Mouse (Mus musculus) neural tube, embryonic 13.5 days (tissue): ENCODE measurements around the gene Apba3. TPM values are rescaled to one million over a fixed set of nuclear protein-coding genes. Genes with fewer than 3 reads are reported as not detected.
A peak's percentile ranks its signal among the peaks of the same experiment; 100 is the strongest.

Experiments used
- ATAC-seq: fragments of 200-750 bp; cut with Nextera tagmentation; 2 replicates; pipeline ENCODE4 v1.8.0; 2017; ENCODE audit warnings: low read depth, mild to moderate bottlenecking, moderate TSS enrichment, moderate library complexity
- H3K27ac ChIP-seq: fragments of 300-500 bp; sonication (generic); replicated peaks from 2 replicates; pipeline ENCODE4 v1.5.1; 2015; ENCODE audit warnings: moderate library complexity, mild to moderate bottlenecking, inconsistent platforms
- H3K27me3 ChIP-seq: fragments of 300-500 bp; sonication (generic); 2 replicates; pipeline ENCODE4 v1.6.1; 2015; ENCODE audit warnings: mild to moderate bottlenecking, inconsistent platforms
- H3K36me3 ChIP-seq: fragments of 300-500 bp; sonication (generic); 2 replicates; pipeline ENCODE4 v1.6.1; 2015; ENCODE audit warnings: mild to moderate bottlenecking, inconsistent platforms
- H3K4me1 ChIP-seq: fragments of 300-500 bp; sonication (generic); replicated peaks from 2 replicates; pipeline ENCODE4 v1.6.1; 2015; ENCODE audit warnings: inconsistent platforms
- H3K4me2 ChIP-seq: fragments of 300-500 bp; sonication (generic); 2 replicates; pipeline ENCODE4 v1.6.1; 2015; ENCODE audit warnings: inconsistent platforms, mild to moderate bottlenecking, moderate library complexity
- H3K4me3 ChIP-seq: fragments of 300-500 bp; sonication (generic); 2 replicates; pipeline ENCODE4 v1.5.1; 2015; ENCODE audit warnings: mild to moderate bottlenecking, inconsistent platforms
- H3K9ac ChIP-seq: fragments of 300-500 bp; sonication (generic); 2 replicates; pipeline ENCODE4 v1.6.1; 2015; ENCODE audit warnings: moderate library complexity, mild to moderate bottlenecking, inconsistent platforms
- H3K9me3 ChIP-seq: fragments of 300-500 bp; sonication (generic); 2 replicates; pipeline ENCODE4 v1.6.1; 2016; ENCODE audit warnings: inconsistent platforms
- WGBS: fragments of 180-500 bp; shearing (Covaris S2); methylation state at CpG from one replicate; pipeline ENCODE4 v1.1.7; 2015; 5-methylcytosine and 5-hydroxymethylcytosine counted together
- polyA plus RNA-seq: library from polyadenylated mRNA; unstranded; fragments of >200 nt; fragmentation: Nextera tagmentation; extraction: Ambion mirVana; gene quantifications from 2 replicates; pipeline ENCODE4 v1.2.1, GENCODE M21; 2015

Gene Apba3
- polyA plus RNA-seq, 1 experiment from 2014 or later, result 36.1 TPM

GRCm38 (mm10) chr10:81293334-81294030 lies 26.7 kb downstream of the Apba3 start:
- peak overlapping the region; percentile 90 for H3K27ac ChIP-seq
- no peaks in the 10 kb centered on the region for H3K9me3 ChIP-seq
- peak overlapping the region; percentile 92 for H3K9ac ChIP-seq
- ATAC-seq, result peak; percentile 32
- H3K4me2 ChIP-seq, result peak overlapping the region; percentile 90
- WGBS, result 3% methylated on average over 25 of the region's 25 CpGs
- H3K4me1 ChIP-seq, result peaks cover 47% of the 10 kb centered on the region
- H3K27me3 ChIP-seq, result peaks cover 25% of the 10 kb centered on the region
- 0 out of 2 replicates have a peak, but pooled peaks cover 2% of the 10 kb centered on the region for H3K36me3 ChIP-seq
- H3K4me3 ChIP-seq, result peak overlapping the region; percentile 88

GRCm38 (mm10) chr10:81294442-81294841 lies 27.7 kb downstream of the Apba3 start:
- no peaks in the 10 kb centered on the region for H3K9me3 ChIP-seq
- H3K4me1 ChIP-seq, result peaks cover 49% of the 10 kb centered on the region
- peak overlapping the region; percentile 88 for H3K4me3 ChIP-seq
- no peak overlapping the region for H3K27ac ChIP-seq
- no peak for ATAC-seq
- 43% methylated on average over 8 of the region's 8 CpGs for WGBS
- H3K9ac ChIP-seq, result peak overlapping the region; percentile 92
- peak overlapping the region; percentile 90 for H3K4me2 ChIP-seq
- H3K27me3 ChIP-seq, result peaks cover 24% of the 10 kb centered on the region
- H3K36me3 ChIP-seq, result 0 out of 2 replicates have a peak, but pooled peaks cover 2% of the 10 kb centered on the region

- H3K4me3 ChIP-seq, result no peak overlapping the region
- peak overlapping the region; percentile 92; the same call in 1 of the 2 replicates for H3K9ac ChIP-seq
- H3K4me2 ChIP-seq, result peak overlapping the region; percentile 90
- H3K4me1 ChIP-seq, result peaks cover 50% of the 10 kb centered on the region
- 92% methylated on average over 6 of the region's 6 CpGs for WGBS
- 0 out of 2 replicates have a peak, but pooled peaks cover 2% of the 10 kb centered on the region for H3K36me3 ChIP-seq
- no peak overlapping the region for H3K27ac ChIP-seq
- peaks cover 17% of the 10 kb centered on the region for H3K27me3 ChIP-seq
- ATAC-seq, result no peak
- no peaks in the 10 kb centered on the region for H3K9me3 ChIP-seq
Observed at GRCm38 (mm10) chr10:81295185-81295584, 28.4 kb downstream of the Apba3 start.

- H3K4me1 ChIP-seq, result peaks cover 56% of the 10 kb centered on the region
- no peaks in the 10 kb centered on the region for H3K9me3 ChIP-seq
- ATAC-seq, result no peak
- WGBS, result 79% methylated on average over 6 of the region's 6 CpGs
- 0 out of 2 replicates have a peak, but pooled peaks cover 2% of the 10 kb centered on the region for H3K36me3 ChIP-seq
- H3K27ac ChIP-seq, result 0 out of 2 replicates have a peak overlapping the region, but pooled peaks have one; percentile 56
- H3K4me3 ChIP-seq, result no peak overlapping the region
- H3K4me2 ChIP-seq, result no peak overlapping the region
- H3K27me3 ChIP-seq, result no peaks in the 10 kb centered on the region
- H3K9ac ChIP-seq, result no peak overlapping the region
Observed at GRCm38 (mm10) chr10:81297246-81297645, 30.5 kb downstream of the Apba3 start.

- Histone ChIP-seq H3K27me3 (no peaks in the 10 kb centered on the region), H3K27ac (0 out of 2 replicates have a peak overlapping the region, but pooled peaks have one; percentile 56), H3K9me3 (no peaks in the 10 kb centered on the region), H3K36me3 (0 out of 2 replicates have a peak, but pooled peaks cover 2% of the 10 kb centered on the region), H3K9ac (no peak overlapping the region), H3K4me1 (peaks cover 62% of the 10 kb centered on the region), H3K4me3 (no peak overlapping the region), H3K4me2 (no peak overlapping the region)
- no peak for ATAC-seq
- WGBS, result 69% methylated on average over 10 of the region's 10 CpGs
Observed at GRCm38 (mm10) chr10:81297845-81298244, 31.1 kb downstream of the Apba3 start.

- H3K36me3 ChIP-seq, result 0 out of 2 replicates have a peak, but pooled peaks cover 2% of the 10 kb centered on the region
- H3K27me3 ChIP-seq, result no peaks in the 10 kb centered on the region
- H3K9ac ChIP-seq, result no peak overlapping the region
- no peak for ATAC-seq
- H3K27ac ChIP-seq, result no peak overlapping the region
- H3K4me1 ChIP-seq, result peaks cover 67% of the 10 kb centered on the region
- WGBS, result 96% methylated on average over 17 of the region's 17 CpGs
- no peak overlapping the region for H3K4me2 ChIP-seq
- H3K9me3 ChIP-seq, result no peaks in the 10 kb centered on the region
- H3K4me3 ChIP-seq, result no peak overlapping the region
Observed at GRCm38 (mm10) chr10:81298369-81299100, 31.8 kb downstream of the Apba3 start.

- Histone ChIP-seq H3K9ac (0 out of 2 replicates have a peak overlapping the region, but pooled peaks have one; percentile 41), H3K4me3 (no peak overlapping the region), H3K4me2 (no peak overlapping the region), H3K9me3 (no peaks in the 10 kb centered on the region), H3K27me3 (no peaks in the 10 kb centered on the region), H3K36me3 (0 out of 2 replicates have a peak, but pooled peaks cover 2% of the 10 kb centered on the region), H3K27ac (no peak overlapping the region), H3K4me1 (peaks cover 58% of the 10 kb centered on the region)
- 91% methylated on average over 14 of the region's 14 CpGs for WGBS
- ATAC-seq, result no peak
Observed at GRCm38 (mm10) chr10:81299585-81300351, 33.0 kb downstream of the Apba3 start.

GRCm38 (mm10) chr10:81300352-81300907 lies 33.7 kb downstream of the Apba3 start:
- Histone ChIP-seq H3K4me2 (no peak overlapping the region), H3K27ac (no peak overlapping the region), H3K9me3 (no peaks in the 10 kb centered on the region), H3K4me1 (peaks cover 51% of the 10 kb centered on the region), H3K9ac (0 out of 2 replicates have a peak overlapping the region, but pooled peaks have one; percentile 41), H3K27me3 (no peaks in the 10 kb centered on the region), H3K36me3 (peaks cover 2% of the 10 kb centered on the region; the same call in 1 of the 2 replicates), H3K4me3 (no peak overlapping the region)
- no peak for ATAC-seq
- 87% methylated on average over 9 of the region's 9 CpGs for WGBS

GRCm38 (mm10) chr10:81301321-81301720 lies 34.6 kb downstream of the Apba3 start:
- no peaks in the 10 kb centered on the region for H3K9me3 ChIP-seq
- WGBS, result 84% methylated on average over 9 of the region's 9 CpGs
- H3K36me3 ChIP-seq, result peaks cover 11% of the 10 kb centered on the region
- H3K9ac ChIP-seq, result no peak overlapping the region
- H3K4me2 ChIP-seq, result no peak overlapping the region
- ATAC-seq, result no peak
- no peaks in the 10 kb centered on the region for H3K27me3 ChIP-seq
- H3K4me1 ChIP-seq, result peaks cover 43% of the 10 kb centered on the region
- H3K4me3 ChIP-seq, result no peak overlapping the region
- H3K27ac ChIP-seq, result no peak overlapping the region

- 60% methylated on average over 4 of the region's 4 CpGs for WGBS
- peak overlapping the region; percentile 24 for H3K27ac ChIP-seq
- peaks cover 18% of the 10 kb centered on the region for H3K36me3 ChIP-seq
- H3K4me2 ChIP-seq, result no peak overlapping the region
- H3K4me3 ChIP-seq, result no peak overlapping the region
- no peak for ATAC-seq
- peaks cover 43% of the 10 kb centered on the region for H3K4me1 ChIP-seq
- no peaks in the 10 kb centered on the region for H3K9me3 ChIP-seq
- peak overlapping the region; percentile 0; the same call in 1 of the 2 replicates for H3K9ac ChIP-seq
- no peaks in the 10 kb centered on the region for H3K27me3 ChIP-seq
Observed at GRCm38 (mm10) chr10:81302288-81302687, 35.5 kb downstream of the Apba3 start.

GRCm38 (mm10) chr10:81302781-81303218 lies 36.0 kb downstream of the Apba3 start:
- no peak overlapping the region; the same call in 1 of the 2 replicates for H3K27ac ChIP-seq

More at GRCm38 (mm10) chr10:81302781-81303218, 36.0 kb downstream of the Apba3 start:
- ATAC-seq, result no peak
- Histone ChIP-seq H3K4me1 (peaks cover 43% of the 10 kb centered on the region), H3K4me3 (no peak overlapping the region), H3K36me3 (peaks cover 24% of the 10 kb centered on the region), H3K9me3 (no peaks in the 10 kb centered on the region), H3K4me2 (no peak overlapping the region), H3K27me3 (no peaks in the 10 kb centered on the region), H3K9ac (peak overlapping the region; percentile 8; the same call in 1 of the 2 replicates)
- WGBS, result 64% methylated on average over 14 of the region's 14 CpGs
